Mouse (Mus musculus): ENCODE results near the gene Tbc1d14. TPM values are rescaled to one million over a fixed set of nuclear protein-coding genes. Genes with fewer than 3 reads are reported as not detected.

Tbc1d14 gene
- polyA plus RNA-seq, 1 experiment from 2014 or later = 45.4 TPM

DNA sequence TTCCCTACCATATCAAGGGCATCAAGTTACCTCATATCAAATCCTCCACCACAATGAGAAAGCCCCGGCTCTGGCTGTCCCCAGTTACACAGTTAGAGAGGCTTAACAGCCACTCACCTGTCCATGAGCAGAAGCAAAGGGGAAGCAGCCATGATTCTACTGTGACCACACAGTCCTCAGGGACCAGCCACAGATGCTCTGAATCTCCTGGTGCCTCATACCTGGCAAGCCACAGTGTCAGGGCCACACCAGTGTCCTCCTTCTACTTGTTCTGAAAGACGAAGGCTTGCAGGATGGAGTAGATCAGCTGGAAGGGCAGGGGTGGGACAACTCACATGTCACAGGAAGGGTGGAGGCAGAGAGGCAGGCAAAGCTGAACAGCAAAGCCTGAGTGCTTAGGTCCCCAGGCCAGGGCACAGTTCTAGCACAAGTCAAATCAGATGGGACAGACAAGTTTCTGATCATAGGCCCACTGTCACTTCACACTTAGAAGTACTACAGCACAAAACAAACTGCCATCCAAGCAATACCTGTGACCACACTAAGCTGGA lies 39.9 kb downstream of the Tbc1d14 start:
- no peak overlapping the region for H3K4me2 ChIP-seq
- 64% methylated on average over 2 of the region's 2 CpGs for WGBS
- no peaks in the 10 kb centered on the region for H3K9me3 ChIP-seq

DNA sequence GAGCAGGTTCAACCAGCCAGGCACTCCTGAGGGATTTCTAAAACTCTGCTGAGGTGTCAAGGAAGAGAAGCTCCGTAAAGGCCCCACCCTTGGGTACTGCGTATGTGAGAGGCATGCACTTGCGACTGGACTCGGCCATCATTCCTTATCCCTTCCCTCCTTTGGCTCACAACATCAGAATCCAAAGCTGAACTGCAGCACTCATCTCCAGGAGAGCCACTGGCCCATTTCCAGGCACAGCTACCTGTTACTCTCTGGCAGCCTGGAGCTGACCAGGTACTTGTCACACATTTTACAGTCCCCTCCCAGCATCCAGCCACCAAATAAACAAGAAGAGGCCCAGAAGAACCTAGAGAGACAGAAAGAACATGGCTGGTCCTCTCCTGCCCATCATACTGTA lies 40.7 kb downstream of the Tbc1d14 start:
- H3K27me3 ChIP-seq = no peaks in the 10 kb centered on the region
- no peak overlapping the region for H3K4me3 ChIP-seq
- H3K9me3 ChIP-seq = no peaks in the 10 kb centered on the region
- 0 out of 2 replicates have a peak overlapping the region, but pooled peaks have one; percentile 7 for H3K9ac ChIP-seq
- WGBS = 88% methylated on average over 4 of the region's 4 CpGs
- peaks cover 16% of the 10 kb centered on the region for H3K4me1 ChIP-seq
- H3K36me3 ChIP-seq = no peaks in the 10 kb centered on the region
- H3K27ac ChIP-seq = no peak overlapping the region
- ATAC-seq (ENCODE audit: insufficient number of reproducible peaks, insufficient read depth, low FRiP score, low TSS enrichment, low read depth) = no peak
- H3K4me2 ChIP-seq = no peak overlapping the region

More for the DNA sequence above, 39.9 kb downstream of the Tbc1d14 start:
- no peak for ATAC-seq (ENCODE audit: insufficient number of reproducible peaks, insufficient read depth, low FRiP score, low TSS enrichment, low read depth)
- no peaks in the 10 kb centered on the region for H3K36me3 ChIP-seq
- H3K27me3 ChIP-seq = no peaks in the 10 kb centered on the region
- H3K9ac ChIP-seq = no peak overlapping the region
- H3K4me3 ChIP-seq = no peak overlapping the region
- no peak overlapping the region for H3K27ac ChIP-seq
- H3K4me1 ChIP-seq = peaks cover 24% of the 10 kb centered on the region

- Histone ChIP-seq H3K36me3 (no peaks in the 10 kb centered on the region), H3K27me3 (no peaks in the 10 kb centered on the region), H3K9ac (no peak overlapping the region), H3K9me3 (no peaks in the 10 kb centered on the region), H3K4me1 (peaks cover 9% of the 10 kb centered on the region), H3K27ac (no peak overlapping the region), H3K4me3 (no peak overlapping the region), H3K4me2 (no peak overlapping the region)
- WGBS = 65% methylated on average over 6 of the region's 6 CpGs
- ATAC-seq (ENCODE audit: insufficient number of reproducible peaks, insufficient read depth, low FRiP score, low TSS enrichment, low read depth) = no peak
Measured at GRCm38 (mm10) chr5:36549243-36549642, 43.8 kb downstream of the Tbc1d14 start.

DNA sequence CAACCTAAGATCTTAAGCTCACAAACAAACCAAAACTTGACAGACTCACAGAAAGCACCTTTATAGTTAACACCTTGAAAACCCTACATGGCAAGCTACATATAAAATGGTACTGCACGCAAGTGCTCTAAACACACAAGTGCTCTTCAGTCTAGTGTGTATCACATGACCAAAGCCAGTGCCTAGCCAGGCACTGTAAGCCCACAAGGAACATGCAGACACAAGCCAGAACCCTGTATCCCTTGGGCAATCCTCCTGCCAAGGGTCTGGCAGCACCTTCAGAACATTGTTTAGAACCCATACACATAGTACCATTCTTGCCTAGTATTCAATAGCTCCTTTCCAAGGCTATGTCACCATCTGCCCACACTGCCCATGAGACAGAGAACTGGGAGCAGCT lies 48.3 kb downstream of the Tbc1d14 start:
- Histone ChIP-seq H3K36me3 (no peaks in the 10 kb centered on the region), H3K4me3 (no peak overlapping the region), H3K4me2 (no peak overlapping the region), H3K9me3 (no peaks in the 10 kb centered on the region), H3K27ac (no peak overlapping the region), H3K4me1 (peaks cover 4% of the 10 kb centered on the region; the same call in 1 of the 2 replicates), H3K27me3 (no peaks in the 10 kb centered on the region), H3K9ac (no peak overlapping the region)
- 88% methylated on average over 1 of the region's 1 CpGs for WGBS
- ATAC-seq (ENCODE audit: insufficient number of reproducible peaks, insufficient read depth, low FRiP score, low TSS enrichment, low read depth) = no peak

DNA sequence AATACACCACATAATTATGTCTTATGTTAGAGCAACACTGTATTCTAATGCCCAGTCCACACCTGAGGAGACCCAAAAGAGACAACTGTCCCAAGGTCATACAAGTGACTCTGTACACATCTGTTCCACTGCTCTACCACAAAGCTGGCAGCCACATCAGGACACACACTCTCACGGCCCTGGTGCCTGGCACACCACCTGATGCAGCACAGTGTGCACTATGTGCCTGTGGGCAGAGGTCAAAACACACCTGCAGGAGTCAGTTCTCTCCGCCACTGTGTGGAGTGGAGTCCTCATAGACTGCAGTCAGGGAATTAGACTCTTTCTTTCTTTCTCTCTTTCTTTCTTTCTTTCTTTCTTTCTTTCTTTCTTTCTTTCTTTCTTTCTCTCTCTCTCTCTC lies 52.1 kb downstream of the Tbc1d14 start:
- ATAC-seq (ENCODE audit: insufficient number of reproducible peaks, insufficient read depth, low FRiP score, low TSS enrichment, low read depth) = no peak
- H3K4me1 ChIP-seq = peaks cover 4% of the 10 kb centered on the region; the same call in 1 of the 2 replicates
- no peak overlapping the region for H3K4me3 ChIP-seq
- H3K27ac ChIP-seq = no peak overlapping the region
- H3K9me3 ChIP-seq = no peaks in the 10 kb centered on the region
- H3K27me3 ChIP-seq = no peaks in the 10 kb centered on the region
- H3K36me3 ChIP-seq = no peaks in the 10 kb centered on the region; the same call in 1 of the 2 replicates
- no peak overlapping the region for H3K4me2 ChIP-seq
- 87% methylated on average over 2 of the region's 2 CpGs for WGBS
- H3K9ac ChIP-seq = no peak overlapping the region

GRCm38 (mm10) chr5:36538576-36539187 lies 54.4 kb downstream of the Tbc1d14 start:
- Histone ChIP-seq H3K36me3 (no peaks in the 10 kb centered on the region; the same call in 1 of the 2 replicates), H3K27me3 (no peaks in the 10 kb centered on the region), H3K4me1 (no peaks in the 10 kb centered on the region), H3K4me2 (no peak overlapping the region), H3K9ac (no peak overlapping the region), H3K4me3 (no peak overlapping the region), H3K27ac (no peak overlapping the region), H3K9me3 (no peaks in the 10 kb centered on the region)
- 45% methylated on average over 4 of the region's 4 CpGs for WGBS
- no peak for ATAC-seq (ENCODE audit: insufficient number of reproducible peaks, insufficient read depth, low FRiP score, low TSS enrichment, low read depth)

- no peak overlapping the region for H3K4me3 ChIP-seq
- H3K27me3 ChIP-seq = no peaks in the 10 kb centered on the region
- no peak for ATAC-seq (ENCODE audit: insufficient number of reproducible peaks, insufficient read depth, low FRiP score, low TSS enrichment, low read depth)
- H3K27ac ChIP-seq = no peak overlapping the region
- no peak overlapping the region for H3K9ac ChIP-seq
- H3K4me1 ChIP-seq = no peaks in the 10 kb centered on the region
- 87% methylated on average over 3 of the region's 3 CpGs for WGBS
- no peaks in the 10 kb centered on the region for H3K9me3 ChIP-seq
- no peak overlapping the region for H3K4me2 ChIP-seq
- no peaks in the 10 kb centered on the region; the same call in 1 of the 2 replicates for H3K36me3 ChIP-seq
Measured at GRCm38 (mm10) chr5:36536424-36536823, 56.7 kb downstream of the Tbc1d14 start.

DNA sequence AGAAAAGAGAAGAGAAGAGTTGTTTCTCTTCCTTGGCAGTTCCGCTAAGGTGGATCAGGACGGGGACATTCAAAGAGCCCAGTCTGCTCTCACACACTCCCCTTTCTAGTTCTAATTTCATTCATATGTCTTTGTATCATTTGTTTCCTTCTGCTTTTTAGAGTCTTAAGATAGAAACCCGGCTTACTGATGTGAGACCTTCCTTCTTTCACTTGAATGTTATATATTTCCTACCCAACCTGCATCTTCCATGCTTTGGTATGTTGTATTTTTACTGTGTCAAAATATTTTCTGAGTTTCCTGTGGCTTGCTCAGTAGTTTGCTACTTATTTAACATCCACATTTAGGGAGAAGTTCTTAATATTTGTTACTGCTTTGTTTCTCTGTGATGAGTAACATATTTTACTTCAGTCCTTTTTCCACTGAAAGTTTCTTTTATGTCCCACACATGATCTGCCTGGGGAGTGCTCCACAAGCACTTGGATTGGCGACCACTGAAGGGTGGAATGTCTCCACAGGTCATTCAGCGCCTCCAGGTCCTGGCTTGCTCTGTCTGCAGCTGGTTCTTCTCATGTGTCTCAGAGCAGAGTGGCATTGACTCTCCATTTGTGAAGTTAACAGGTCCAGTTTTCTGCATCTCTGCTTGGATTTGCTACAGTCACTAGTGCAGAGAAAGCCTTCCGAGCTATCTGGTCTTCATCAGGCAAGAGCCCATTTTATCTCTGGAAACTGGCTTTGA lies 57.5 kb downstream of the Tbc1d14 start:
- no peak overlapping the region for H3K9ac ChIP-seq
- no peaks in the 10 kb centered on the region for H3K27me3 ChIP-seq
- H3K36me3 ChIP-seq = no peaks in the 10 kb centered on the region; the same call in 1 of the 2 replicates
- no peaks in the 10 kb centered on the region for H3K9me3 ChIP-seq
- no peak overlapping the region for H3K4me3 ChIP-seq
- H3K4me2 ChIP-seq = no peak overlapping the region
- no peak for ATAC-seq (ENCODE audit: insufficient number of reproducible peaks, insufficient read depth, low FRiP score, low TSS enrichment, low read depth)
- no peaks in the 10 kb centered on the region for H3K4me1 ChIP-seq
- WGBS = 81% methylated on average over 6 of the region's 6 CpGs
- H3K27ac ChIP-seq = no peak overlapping the region

DNA sequence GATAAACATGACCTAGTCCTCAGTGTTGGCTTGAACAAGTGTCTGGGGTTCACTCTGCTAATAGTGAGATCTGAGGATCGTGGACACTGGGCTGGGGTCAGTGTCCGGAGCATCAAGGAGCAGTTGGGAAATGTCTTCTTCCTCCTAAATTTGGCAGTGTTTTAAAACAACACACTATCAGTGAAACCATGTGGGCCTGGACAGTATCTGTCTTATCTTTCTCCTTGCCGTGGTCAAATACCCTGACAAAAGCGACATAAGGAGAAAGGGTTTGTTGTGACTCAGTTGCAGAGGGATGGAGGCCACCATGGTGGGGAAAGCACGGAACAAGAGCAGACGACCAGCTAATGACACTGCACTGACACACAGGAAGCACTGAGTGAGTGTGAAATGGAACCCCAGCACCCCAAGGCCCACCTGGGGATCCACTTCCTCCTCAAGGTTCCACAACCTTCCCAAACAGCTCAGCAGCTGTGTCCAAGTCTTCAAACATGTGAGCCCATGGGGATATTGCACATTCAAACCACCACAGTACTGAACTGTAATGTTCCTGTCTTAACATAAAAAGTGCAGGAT lies 58.5 kb downstream of the Tbc1d14 start:
- Histone ChIP-seq H3K9me3 (no peaks in the 10 kb centered on the region), H3K27ac (no peak overlapping the region), H3K4me3 (no peak overlapping the region), H3K27me3 (no peaks in the 10 kb centered on the region), H3K4me2 (no peak overlapping the region), H3K36me3 (no peaks in the 10 kb centered on the region; the same call in 1 of the 2 replicates), H3K9ac (no peak overlapping the region), H3K4me1 (peaks cover 2% of the 10 kb centered on the region)
- no peak for ATAC-seq (ENCODE audit: insufficient number of reproducible peaks, insufficient read depth, low FRiP score, low TSS enrichment, low read depth)
- WGBS = 83% methylated on average over 6 of the region's 6 CpGs

- peak overlapping the region; percentile 90 for H3K9ac ChIP-seq
- H3K27ac ChIP-seq = peak overlapping the region; percentile 82
- H3K4me2 ChIP-seq = peak overlapping the region; percentile 87
- H3K4me1 ChIP-seq = peaks cover 17% of the 10 kb centered on the region
- WGBS = under 1% methylated on average over 28 of the region's 28 CpGs
- peaks cover 8% of the 10 kb centered on the region for H3K36me3 ChIP-seq
- H3K4me3 ChIP-seq = peak overlapping the region; percentile 87
- H3K27me3 ChIP-seq = no peaks in the 10 kb centered on the region
- peak; percentile 92 for ATAC-seq (ENCODE audit: insufficient number of reproducible peaks, insufficient read depth, low FRiP score, low TSS enrichment, low read depth)
- H3K9me3 ChIP-seq = no peaks in the 10 kb centered on the region
Measured at GRCm38 (mm10) chr5:36530129-36530751, 62.8 kb downstream of the Tbc1d14 start.

- H3K4me1 ChIP-seq = peaks cover 17% of the 10 kb centered on the region
- H3K4me2 ChIP-seq = peak overlapping the region; percentile 87
- peak overlapping the region; percentile 82 for H3K27ac ChIP-seq
- ATAC-seq (ENCODE audit: insufficient number of reproducible peaks, insufficient read depth, low FRiP score, low TSS enrichment, low read depth) = no peak
- peak overlapping the region; percentile 90 for H3K9ac ChIP-seq
- peak overlapping the region; percentile 87 for H3K4me3 ChIP-seq
- WGBS = 1% methylated on average over 5 of the region's 5 CpGs
- peaks cover 12% of the 10 kb centered on the region for H3K36me3 ChIP-seq
- no peaks in the 10 kb centered on the region for H3K27me3 ChIP-seq
- H3K9me3 ChIP-seq = no peaks in the 10 kb centered on the region
Measured at GRCm38 (mm10) chr5:36529698-36530097, 63.4 kb downstream of the Tbc1d14 start.
